Mouse (Mus musculus) G1E (cell line): ENCODE results near the gene Magi2.

ENCODE experiments used
- CTCF ChIP-seq: IDR thresholded peaks from 2 replicates; pipeline ENCODE4 v1.5.1; 2012; ENCODE audit warnings: low read depth, low read length, inconsistent platforms, mixed read lengths
- GATA1 ChIP-seq: IDR thresholded peaks from 2 replicates; pipeline ENCODE4 v1.6.1; 2012; ENCODE audit warnings: borderline replicate concordance, low read length, inconsistent platforms, mixed read lengths
- POLR2AphosphoS5 ChIP-seq: IDR thresholded peaks from 2 replicates; pipeline ENCODE4 v1.6.1; 2012; ENCODE audit warnings: low read depth, low read length, inconsistent platforms; ENCODE audit not compliant: insufficient replicate concordance
- TAL1 ChIP-seq: conservative IDR thresholded peaks from 2 replicates; pipeline ENCODE4 v1.6.1; 2012; ENCODE audit warnings: low read depth, low read length, inconsistent platforms, mixed read lengths

- no peak for TF ChIP-seq CTCF
- TF ChIP-seq POLR2AphosphoS5, result no peak
- no peak for TF ChIP-seq GATA1
- TF ChIP-seq TAL1, result no peak
Measured at GRCm38 (mm10) chr5:20704886-20705285, 1478.0 kb downstream of the Magi2 start.
